Mouse (Mus musculus) left cerebral cortex, postnatal 10 days (tissue): ENCODE measurements at regions not wholly inside any gene's neighbourhood (a gene's known extent, or its start where the extent isn't known, plus 50 kb on each side); places are given as distances from the start of the nearest gene placed in this dataset.
A peak's percentile ranks its signal among the peaks of the same experiment; 100 is the strongest.

ENCODE experiments used
- DNase-seq, 2 experiments: peaks; one replicate each; pipeline ENCODE4 v3.0.0; 2021 to 2022; ENCODE audit warnings: low spot score in 2 of 2, mixed read lengths in 1 of 2; ENCODE audit errors: extremely low spot score in 1 of 2
- intact Hi-C: fragments of 180-260 bp; cut with DNase I; formaldehyde crosslinking; loops from one replicate; pipeline ENCODE4 v1.15.1; 2025

DNA sequence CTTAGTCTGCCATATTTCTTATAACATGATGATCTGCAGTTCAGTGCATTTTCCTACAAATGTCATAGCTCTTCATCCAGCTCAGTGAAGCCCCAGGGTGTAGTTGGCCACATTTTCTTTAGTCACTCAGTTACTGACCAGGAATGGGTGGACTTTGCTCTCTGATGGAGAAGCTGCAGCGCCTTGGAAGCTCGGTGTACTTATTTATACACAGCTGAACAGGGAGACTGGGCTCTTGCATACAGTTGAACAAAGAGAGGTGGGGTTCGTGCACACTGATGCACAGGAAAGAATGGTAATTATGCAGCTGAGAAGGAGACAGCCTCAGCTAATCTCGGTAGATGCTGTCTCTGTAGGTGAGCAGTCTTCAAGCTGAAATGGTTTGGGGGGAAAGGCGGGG, 468.0 kb downstream of the Zfp704 start:
- intact Hi-C loops, result no loop called here
- no peak for DNase-seq

- intact Hi-C loops, result no loop called here
- peak in 1 of 2 experiments; percentile 9 for DNase-seq
These were observed 472.6 kb downstream of the Zfp704 start for GRCm38 (mm10) chr3:9137131-9137874.

DNA sequence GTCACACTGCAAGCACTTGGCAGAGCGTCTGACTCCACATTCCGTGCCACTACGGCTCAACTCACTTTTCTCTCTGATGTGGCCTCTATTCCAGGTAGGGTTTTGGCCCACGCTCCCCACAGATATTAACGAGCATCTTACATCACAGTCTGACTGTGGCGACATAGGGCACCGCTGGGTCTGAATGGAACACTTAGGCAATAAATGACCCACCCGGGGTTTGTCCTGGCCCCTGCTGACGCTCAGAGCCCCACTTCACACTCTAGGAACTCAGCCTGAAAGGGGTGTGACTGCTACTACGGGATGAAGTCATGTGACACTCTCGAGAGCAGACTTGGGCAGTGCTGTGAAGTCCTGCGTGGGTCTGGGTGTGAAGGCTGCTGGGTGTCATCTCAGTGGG, 475.9 kb downstream of the Zfp704 start:
- no peak for DNase-seq
- intact Hi-C loops, result no loop called here

DNA sequence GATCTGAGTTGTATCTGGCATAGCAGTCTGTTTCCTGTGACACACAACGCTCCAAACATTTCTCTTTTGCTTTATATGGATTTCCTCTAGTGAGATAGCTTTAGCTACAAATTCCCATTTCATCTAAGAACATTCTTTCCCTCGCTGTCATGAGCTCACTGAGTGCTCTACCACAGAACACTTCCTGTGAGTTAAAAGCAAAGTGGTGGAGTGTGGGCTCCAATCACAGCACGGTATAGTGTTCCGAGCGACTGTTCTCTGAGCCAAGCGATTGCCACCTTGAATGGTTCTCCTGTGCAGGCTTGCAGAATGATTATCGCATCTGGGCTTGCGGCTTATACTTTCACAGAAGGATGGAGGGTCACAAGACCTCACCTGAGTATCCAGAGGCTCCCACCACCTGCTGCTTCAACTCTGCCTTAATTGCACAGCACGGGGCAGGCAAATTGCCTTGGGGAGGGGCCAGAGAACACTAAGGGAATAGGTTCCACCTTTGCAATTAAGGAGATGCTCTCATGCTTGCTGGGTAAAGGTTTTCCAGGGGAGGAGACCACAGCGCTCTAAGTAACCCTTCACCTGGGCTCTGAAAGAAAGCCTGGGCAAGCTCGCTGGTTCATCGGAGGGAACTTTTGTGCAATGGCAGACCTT, 477.7 kb downstream of the Zfp704 start:
- intact Hi-C loops, result no loop called here
- no peak for DNase-seq

GRCm38 (mm10) chr3:9131366-9131765, 478.5 kb downstream of the Zfp704 start:
- intact Hi-C loops, result no loop called here
- DNase-seq, result no peak

GRCm38 (mm10) chr3:9128407-9128806, 481.5 kb downstream of the Zfp704 start:
- DNase-seq, result no peak
- intact Hi-C loops, result no loop called here

GRCm38 (mm10) chr3:9123079-9123478, 486.8 kb downstream of the Zfp704 start:
- no peak for DNase-seq
- intact Hi-C loops, result no loop called here

DNA sequence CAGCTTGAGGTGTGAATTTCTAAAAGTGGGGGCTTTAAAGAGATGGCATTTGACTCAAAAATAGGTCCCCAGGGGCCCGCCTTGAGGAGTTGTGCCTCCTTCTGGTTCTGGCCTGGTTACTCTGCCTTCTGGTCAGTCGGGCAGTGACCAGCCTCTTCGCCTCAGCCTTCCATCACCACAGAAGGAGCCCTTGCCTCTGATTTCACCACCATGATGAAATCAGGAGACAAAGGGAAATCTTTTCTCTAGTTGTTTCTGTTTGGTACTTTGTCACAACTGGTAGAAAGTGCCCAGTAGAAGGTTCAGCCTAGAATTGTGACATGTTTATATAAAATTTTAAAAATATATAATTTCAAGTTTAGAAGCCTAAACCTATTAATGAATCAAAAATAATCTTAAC, 492.0 kb downstream of the Zfp704 start:
- intact Hi-C loops, result no loop called here
- no peak for DNase-seq

DNA sequence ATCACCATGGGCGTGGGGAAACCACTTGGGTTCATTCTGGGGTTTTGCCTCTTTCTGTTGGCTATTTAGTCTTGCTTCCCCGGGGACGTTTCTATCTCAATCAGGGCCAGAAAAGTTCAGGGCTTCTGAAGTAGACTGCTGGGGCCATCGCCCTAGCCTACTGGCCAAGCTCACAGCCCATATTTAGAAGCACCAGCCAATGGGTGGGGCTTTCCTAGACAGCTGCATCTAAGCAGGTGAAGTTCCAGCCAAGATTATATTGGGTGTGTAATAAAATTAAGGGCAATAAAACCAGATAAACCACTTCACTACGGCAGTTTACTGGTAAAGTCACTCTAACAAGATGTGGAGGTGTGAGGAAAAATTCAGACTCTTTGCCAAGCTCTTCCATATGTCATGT, 496.5 kb downstream of the Zfp704 start:
- intact Hi-C loops, result no loop called here
- DNase-seq, result no peak

GRCm38 (mm10) chr3:9110741-9111140, 499.1 kb downstream of the Zfp704 start:
- intact Hi-C loops, result no loop called here

DNA sequence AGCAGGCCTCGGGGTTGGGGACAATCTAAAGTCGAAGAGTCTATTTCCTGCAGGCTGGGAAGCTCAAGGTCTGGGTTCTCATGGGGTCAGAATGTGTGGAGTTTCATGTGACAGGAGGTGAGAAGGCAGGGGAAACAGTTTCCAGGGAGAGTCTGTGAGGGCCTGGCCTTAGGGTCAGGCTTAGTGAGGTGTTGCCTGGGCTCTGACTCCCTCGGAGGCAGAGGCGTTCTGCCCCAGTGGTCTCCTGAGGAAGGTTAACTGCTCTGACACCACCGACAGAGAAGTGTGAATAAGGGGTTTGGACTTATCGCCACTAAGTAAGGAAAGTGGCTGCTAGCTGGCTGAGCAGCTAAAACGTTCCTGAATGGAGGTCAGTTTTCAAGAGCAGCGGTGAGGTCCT, 499.9 kb downstream of the Zfp704 start:
- intact Hi-C loops, result no loop called here
- no peak for DNase-seq

More at GRCm38 (mm10) chr3:9110741-9111140, 499.1 kb downstream of the Zfp704 start:
- no peak for DNase-seq

DNA sequence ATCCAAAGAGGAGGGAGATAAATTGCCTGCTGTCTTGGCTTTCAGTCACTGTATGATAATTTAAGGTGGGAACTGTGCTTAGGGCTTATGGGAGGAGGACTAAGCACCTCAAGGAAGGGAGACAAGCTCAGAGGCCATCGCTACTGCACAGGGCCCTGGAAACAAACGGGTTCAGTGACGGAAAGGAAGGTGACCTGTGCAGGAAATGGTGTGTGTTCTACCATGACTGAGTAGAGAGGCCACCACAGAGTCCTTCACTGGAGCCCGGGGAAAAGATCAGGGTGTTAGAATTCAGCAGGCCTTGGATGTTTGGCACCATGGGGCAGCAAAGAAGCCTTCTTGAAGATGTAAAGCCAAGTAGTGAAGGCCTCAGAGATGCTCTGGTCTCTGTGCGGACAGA, 500.4 kb downstream of the Zfp704 start:
- intact Hi-C loops, result no loop called here
- DNase-seq, result no peak

- intact Hi-C loops, result no loop called here
- no peak for DNase-seq
These were observed 502.0 kb downstream of the Zfp704 start for GRCm38 (mm10) chr3:9107766-9108410.

DNA sequence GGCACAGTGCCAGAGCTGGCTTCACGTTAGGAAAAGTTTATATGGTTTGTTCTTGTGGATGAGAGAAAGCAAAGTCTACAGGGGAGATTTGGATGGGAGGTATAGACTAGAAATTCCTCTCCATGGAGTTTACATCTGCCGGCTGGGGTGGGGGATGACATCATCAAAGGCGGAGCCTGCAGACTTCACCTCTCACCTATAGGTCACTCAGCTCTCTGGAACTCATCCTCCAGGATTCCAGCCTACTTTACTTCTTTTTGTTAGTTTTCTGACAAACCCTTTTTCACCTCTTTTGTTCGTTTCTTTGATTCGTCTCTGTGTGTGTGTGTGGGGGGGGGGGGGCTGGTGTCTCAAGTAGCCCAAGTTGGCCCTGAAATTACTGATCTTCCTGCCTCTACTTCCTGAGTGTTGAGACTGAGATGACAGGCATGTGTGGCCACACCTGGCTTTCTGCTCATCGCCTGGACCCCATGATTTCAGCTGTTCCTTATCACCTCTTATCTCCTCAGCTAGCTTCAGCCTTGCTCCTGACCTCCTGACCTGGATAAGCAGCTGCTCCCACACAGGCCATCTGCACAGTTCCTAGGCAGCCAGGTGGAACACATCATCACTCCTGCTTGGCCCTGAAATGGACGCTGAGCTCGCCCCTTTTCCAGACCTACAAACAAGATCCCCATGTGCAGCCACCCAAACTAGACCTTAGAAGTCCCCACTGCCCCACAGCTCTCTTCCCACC, 504.5 kb downstream of the Zfp704 start:
- intact Hi-C loops, result no loop called here
- no peak for DNase-seq

GRCm38 (mm10) chr3:9103456-9103855, 506.4 kb downstream of the Zfp704 start:
- no peak for DNase-seq
- intact Hi-C loops, result no loop called here

DNA sequence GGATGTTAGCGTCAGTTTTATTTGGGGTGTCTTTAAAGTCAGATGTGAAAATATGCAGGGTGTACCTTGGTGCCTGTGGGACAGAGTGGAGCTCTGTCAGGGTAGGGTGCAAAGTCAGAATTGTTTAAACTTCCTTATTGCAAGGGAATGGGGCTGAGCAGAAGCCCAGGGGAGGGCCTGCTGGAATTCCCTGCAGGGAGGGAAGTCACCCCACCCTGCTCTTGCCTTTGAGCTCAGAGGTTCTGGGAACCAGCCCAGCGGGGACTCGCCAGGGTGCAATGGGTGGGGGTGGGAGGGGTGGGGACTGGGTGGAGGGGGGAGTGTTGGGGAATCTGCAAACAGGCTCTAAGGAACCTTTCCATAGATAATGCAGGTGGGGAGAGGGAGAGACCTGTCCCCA, 508.6 kb downstream of the Zfp704 start:
- no peak for DNase-seq
- intact Hi-C loops, result no loop called here

GRCm38 (mm10) chr3:9100761-9101160, 509.1 kb downstream of the Zfp704 start:
- intact Hi-C loops, result no loop called here
- DNase-seq, result no peak

- intact Hi-C loops, result no loop called here
- no peak for DNase-seq
These were observed 511.4 kb downstream of the Zfp704 start for GRCm38 (mm10) chr3:9098441-9098840.

DNA sequence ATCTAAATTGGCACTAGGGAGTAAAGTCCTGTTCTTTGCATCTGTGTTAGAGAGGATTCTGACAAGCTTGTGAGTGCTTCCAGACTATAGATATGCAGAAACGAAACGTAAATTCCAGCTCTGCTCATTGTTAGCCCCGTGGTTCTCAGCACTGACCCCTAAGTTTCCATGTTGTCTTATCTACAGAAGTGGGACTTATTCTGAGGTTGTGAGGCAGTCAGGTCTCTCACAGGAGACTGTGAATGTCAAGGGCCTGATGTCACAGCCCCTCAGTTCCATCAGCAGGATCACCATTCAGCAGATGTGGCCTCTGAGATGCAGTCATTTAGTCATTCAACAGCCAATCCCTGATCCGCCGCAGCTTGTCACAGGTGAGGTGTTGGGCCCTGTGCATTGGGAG, 525.8 kb downstream of the Zfp704 start:
- DNase-seq, result no peak
- intact Hi-C loops, result no loop called here

GRCm38 (mm10) chr3:9082061-9082460, 527.8 kb downstream of the Zfp704 start:
- no peak for DNase-seq
- intact Hi-C loops, result no loop called here
